Mouse (Mus musculus) mature B cell (primary cell): ENCODE data around the gene Six3.

Source experiments
- in situ Hi-C: fragments of 300-500 bp; cut with MboI; formaldehyde crosslinking; loops from 2 replicates; pipeline ENCODE4 v1.14.3; 2019

Gene Six3

DNA sequence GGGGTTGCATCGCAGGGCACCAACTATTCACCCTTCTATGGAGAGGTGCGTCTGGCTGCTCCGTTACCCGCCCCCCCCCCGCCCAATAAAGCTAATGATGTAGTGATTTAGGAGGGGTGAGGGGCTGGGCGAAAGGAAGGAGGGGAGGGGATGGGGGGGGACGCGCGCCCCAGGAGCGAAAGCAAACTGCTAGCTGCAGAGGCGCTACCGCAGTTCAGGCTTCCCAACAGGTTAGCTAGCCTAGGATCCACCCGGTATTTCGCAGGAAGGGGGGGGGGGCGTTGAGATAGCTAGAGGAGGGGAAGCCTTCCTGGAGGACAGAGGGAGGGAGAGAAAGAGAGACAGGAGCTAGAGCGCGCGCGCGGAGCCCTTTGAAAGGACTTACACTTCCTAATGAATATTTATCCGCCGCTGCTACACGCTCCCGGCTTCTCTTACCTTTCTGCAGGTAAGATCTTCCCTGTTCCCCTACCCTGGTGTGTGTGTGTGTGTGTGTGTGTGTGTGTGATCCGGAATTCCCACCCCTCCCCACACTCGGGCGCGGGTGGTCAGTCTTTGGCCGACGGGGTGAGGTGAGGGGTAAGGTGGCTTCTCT, at the start of gene Six3:
TSS of gene Six3 (plus strand) at position 343 of the 595 bp plus-strand sequence.
- in situ Hi-C loops: no loop called here

DNA sequence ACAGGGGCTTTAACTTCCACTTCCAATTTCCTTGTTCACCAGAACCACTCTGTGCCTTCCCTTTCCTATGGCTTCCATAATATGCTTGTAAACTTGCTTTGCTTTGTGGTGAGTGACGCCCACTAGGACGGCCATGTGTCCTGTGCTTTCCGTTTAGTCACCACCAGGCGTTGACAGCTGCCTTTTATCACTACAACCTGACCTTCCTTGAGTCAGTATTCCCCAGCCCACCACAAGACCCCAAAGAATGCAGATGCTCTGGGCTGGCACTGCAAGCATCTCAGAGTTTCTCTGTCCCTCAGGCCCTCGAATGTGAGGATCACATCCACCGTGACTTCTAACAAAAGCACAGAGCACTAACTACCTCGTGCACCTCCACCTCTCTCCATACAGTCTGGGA, 49.3 kb upstream of the Six3 start:
- in situ Hi-C loops: no loop called here

DNA sequence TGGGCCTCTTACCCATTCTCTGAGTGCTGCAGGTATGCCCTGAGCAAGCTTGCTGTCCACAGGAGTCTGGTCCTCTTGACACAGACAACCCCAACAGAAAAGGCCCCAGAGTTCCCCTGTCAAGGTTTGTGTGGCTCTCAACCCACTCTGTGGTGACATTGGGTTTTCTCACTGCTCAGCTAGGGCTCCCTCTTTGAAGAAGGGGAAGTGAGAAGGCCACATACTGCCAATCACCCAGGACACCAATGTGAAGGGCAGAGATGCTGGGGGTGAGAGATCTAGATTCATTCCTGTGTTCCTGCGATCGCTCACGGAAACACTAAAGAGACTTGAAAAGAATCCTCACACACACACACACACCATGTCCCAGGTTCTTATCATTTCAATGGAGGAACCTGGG, 39.4 kb upstream of the Six3 start:
- in situ Hi-C loops: no loop called here

DNA sequence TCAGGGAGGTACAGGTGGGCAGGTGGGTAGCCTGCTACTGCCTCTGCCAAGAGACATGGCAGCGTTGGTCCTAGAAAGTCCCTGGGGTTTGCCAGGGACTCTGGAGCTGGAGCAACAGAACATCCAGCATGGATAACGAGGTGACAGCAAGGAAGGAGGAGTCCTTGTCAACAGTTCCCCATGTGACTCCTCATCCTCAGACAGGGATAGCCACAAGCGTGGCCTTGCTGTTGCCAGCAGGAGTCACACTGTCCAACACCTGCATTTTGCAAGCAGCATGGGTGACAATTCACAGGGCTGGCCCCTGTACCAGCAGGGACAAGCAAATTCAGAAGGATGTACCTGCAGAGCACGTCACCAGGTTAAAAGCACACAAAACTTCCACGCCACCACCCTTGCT, 35.1 kb upstream of the Six3 start:
- in situ Hi-C loops: no loop called here

DNA sequence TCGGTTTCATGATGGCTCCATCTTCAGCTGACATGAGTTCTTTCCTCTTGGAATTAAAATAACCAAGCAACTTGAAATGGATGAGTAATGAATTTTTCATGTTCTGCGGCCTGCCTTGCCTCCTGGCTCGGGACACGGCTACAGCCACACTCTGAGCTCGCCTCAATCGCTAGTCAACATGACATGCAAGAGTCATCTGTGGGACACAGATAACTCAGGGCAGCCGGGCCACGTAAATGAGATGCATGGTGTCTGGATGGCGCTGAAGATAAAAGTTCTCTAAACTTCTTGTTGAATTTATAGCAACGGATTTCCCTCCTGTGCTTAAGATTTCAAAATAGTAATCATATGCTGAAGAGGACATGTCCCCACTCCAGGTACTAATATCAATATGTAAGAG, 34.1 kb upstream of the Six3 start:
- in situ Hi-C loops: no loop called here

DNA sequence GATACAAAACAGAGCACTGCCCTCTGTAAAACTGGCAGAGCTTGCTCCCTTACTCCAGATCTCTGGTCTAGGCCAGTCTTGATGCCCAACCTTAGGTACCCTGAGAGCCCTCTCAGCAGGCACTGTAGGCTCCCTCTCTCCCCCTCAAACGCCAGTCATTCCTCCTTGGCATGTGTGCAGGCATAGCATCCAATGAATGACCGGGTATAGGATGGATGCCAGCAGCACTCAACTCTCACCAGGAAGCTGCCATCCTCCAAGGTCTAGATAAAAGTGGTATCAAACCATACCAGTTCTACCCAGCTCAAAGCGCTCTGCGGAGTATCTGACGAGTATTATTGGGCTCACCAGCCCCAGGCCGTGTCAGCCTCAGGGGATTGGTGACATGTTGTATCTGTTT, 33.2 kb upstream of the Six3 start:
- in situ Hi-C loops: no loop called here

DNA sequence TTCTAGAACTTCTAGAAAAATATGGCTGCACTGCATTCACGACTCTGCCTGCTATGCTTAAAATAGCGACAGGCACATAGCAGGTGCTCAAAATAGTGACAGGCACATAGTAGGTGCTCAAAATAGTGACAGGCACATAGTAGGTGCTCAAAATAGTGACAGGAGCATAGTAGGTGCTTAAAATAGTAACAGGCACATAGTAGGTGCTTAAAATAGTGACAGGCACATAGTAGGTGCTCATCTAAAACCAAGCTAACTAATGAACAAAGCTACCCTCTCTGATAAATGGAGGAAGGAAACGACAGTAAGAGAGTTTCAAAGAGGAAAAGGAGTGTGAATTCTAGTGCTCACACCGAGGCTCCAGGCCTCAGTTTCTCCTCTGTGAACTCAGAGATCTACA, 29.2 kb upstream of the Six3 start:
- in situ Hi-C loops: no loop called here

DNA sequence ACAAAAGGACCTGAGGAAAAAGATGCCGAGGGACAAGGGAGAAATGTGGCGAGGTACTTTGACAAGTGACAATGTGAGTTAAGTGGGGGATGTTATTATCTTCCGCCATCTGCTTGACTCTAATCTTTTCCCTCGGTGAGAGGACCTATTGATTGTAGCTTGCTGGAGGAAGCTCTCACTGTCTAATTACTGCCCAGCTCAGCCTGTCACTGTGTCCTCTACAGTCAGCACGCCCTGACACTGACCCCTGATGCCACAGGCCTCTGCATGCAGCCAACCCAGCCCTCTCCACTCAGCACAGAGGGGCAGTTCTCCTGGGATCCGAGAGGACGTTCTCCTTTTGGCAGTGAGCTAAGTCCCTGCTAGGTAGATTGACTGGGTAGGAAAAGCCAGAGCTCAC, 28.8 kb upstream of the Six3 start:
- in situ Hi-C loops: no loop called here

DNA sequence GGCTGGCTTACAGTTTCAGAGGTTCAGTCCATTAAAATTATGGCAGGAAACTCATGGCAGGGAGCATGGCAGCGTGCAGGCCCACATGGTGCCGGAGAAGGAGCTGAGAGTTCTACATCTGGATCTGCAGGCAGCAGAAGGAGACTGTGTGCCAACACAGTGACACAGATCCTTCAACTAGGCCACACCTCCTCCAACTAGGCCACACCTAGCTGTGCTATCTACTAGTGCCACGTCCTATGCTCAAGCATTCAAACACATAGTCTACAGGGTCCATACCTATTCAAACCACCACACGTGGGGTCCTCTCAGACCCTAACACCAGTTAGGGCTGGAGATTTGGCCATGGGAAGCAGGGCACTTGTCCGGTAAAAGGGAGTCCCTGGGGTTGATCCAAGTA, 27.6 kb upstream of the Six3 start:
- in situ Hi-C loops: no loop called here

DNA sequence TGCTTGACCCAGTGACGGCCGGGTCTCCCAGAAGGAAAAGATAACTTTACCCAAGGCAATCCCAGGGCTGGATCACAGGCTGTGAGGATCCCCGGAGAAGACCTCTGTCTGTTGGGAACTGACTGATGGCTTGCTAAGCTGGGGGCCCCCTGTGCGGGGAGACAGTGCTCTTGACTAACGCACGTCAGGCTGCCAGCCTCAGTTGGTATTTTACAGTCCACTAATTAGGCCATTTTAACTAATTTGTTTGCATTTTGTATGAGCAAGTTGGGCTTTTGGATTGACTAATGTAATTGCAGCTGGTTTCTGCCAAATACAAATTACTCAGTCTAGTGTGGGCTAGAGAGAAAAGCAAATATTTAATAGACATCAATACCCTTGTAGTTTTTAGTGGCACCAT, 21.4 kb upstream of the Six3 start:
- in situ Hi-C loops: no loop called here

DNA sequence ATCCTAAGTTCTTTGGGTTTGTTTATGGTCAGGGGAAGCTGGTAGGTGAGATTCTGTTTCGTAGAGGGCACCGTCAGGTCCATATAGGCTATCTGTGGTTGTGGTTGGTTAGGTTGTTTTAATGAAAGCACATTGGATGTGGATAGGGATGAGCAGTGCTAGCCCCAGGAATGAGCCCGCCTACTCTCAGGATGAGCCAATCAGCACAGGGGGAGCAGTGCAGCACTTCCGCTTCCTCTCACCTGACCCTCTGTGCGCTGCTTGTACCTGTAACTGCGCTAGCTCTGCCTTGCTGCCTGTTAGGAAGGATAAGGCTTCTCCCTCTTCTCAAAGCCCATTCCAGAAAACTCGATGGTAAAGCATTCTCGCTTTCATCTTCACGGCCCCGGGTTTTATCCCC, 17.6 kb upstream of the Six3 start:
- in situ Hi-C loops: no loop called here

DNA sequence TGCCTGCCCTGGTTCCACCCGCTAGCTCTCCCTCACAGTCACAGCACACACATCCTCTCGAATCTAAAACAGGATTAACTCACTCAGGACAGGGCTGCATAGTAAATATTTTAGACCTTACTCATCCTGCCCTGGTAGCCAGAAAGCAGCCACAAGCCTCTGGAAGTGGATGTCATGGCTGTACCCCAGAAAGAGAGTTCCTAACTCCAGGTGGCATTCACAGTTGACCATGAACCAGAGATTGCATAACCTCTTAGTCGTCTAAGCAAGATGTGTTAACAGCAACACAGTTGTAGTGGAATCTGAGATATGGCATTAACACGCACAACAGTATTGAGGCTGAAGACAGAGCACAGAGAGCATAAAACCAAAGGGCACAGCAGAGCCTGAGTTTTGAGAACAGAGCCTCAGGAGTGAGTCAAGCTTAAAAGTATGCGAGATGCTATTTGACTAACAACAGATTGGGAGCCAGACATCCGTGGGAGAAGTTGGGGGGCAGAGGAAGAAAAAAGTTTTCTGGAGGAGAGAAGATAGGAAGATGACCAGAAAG, 17.0 kb upstream of the Six3 start:
- in situ Hi-C loops: no loop called here

DNA sequence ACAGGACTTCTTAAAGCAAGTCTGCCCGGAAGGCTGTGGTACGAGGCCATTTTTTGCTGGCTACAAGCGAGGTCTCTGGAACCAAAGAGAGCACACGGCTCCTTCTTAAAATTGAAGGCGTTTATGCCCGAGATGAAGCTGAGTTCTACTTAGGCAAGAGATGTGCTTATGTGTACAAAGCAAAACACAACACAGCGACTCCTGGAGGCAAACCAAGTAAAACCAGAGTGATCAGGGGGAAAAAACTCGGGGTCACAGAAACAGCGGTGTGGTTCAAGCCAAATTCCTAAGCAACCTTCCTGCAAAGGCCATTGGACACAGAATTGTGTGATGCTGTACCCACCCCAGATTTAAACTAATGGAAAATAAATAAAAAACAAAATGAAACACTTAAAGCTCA, 13.9 kb upstream of the Six3 start:
- in situ Hi-C loops: no loop called here

DNA sequence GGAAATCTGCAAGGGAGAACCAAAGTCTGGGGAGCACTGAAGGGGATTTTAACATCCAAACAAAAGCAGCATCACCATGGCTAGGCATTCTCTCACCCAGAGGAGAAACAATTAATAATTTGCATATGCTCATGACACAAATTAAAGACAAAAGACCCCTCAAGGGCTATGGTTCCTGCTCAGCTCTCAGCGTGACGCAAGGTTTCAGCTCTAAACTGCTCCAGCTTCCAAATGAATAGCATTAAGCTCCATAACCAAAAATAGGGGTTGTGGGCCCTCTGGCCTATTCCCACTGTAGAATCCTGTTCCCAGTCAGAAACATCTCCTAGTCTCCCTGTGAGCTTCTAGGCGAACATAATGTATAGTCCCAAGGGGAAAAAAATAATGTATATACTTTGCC, 6.9 kb upstream of the Six3 start:
- in situ Hi-C loops: no loop called here

DNA sequence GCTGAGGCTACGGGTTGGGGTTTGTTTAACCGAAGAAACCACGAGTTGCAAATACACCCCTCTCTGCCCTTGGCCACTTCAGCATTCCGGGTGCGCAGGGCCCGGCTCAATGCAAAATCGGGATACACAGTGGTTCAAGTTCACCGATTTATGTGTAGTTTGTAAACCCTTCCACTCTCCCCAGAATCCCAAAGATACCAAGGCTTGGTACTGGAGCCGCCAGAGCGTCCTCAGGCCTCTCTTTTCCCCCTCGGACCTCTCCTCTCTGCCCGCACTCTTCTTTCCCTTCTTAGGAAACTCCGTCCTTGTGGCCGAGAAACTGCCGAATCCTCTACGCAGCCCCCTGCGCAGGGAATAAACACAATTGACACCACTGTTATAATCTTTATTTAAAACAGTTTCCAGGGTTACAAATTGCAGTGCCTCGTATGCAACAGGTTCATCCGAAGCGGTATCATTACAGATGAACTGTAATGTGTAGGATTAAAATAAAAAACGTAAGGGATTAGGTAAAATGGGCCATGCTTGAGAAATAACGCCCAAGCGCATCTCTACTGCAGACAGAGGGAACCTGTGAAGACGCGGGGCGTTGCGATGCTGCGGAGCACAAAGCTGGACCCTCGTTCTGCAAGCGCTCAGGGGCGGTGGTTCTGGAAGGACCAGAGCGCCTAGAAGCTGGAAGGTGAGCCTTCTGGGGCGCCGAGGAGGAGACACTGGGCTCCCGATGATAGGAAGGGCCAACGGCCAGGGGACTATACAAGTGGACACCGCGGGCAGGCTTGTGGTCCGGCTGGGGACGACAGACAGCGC, 5.6 kb upstream of the Six3 start:
- in situ Hi-C loops: no loop called here

DNA sequence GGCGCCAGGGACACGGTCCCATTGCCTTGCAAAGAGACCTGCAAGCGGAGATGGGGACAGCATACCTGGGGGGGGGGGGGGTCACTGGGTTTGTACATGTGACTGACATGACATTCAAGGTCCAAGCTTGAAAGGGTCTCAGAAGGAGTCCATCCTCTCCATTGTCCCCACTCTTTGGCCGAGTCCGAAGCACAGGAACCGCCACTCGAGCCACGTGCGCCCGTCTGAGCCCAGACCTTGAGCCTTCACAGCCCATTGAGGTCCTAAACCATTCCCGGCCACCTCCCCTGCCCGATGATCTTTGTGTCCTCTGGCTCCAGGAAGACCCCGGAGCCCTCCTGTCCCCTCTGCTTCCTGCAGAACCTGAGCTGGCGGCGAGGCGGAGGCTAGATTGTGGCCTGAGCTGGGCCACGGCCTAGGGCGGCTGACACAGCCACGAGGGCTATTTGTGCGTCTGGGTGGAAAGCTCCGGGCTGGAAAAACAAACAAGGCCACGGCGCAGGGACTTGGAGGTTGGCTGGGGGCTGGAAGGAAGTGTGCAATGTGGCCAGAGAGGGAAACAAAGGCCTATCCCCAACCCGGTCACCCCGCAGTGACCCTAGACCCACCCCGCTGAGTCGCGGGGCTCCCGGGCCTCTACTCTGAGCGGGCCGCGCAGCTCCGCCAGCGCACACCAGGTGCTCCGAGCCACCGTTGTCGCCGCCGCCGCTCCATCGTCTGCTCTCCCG, 4.9 kb upstream of the Six3 start:
- in situ Hi-C loops: no loop called here

DNA sequence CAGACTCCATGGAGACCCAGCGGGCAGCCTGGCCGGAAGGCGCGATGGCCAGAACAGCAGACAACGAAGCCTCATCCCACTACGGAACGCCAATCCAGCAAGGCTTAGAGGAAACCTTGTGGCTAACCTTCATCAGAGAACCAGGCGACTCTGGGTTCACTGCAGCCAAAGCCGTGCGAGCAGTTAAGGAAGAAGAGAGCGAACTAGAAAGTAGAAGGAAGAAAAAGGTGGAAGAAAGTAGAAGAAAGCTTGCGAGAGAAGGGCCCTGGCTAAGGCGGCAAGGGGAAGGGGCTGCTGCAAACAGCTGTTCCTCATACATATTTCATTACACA, 4.3 kb upstream of the Six3 start:
- in situ Hi-C loops: no loop called here

DNA sequence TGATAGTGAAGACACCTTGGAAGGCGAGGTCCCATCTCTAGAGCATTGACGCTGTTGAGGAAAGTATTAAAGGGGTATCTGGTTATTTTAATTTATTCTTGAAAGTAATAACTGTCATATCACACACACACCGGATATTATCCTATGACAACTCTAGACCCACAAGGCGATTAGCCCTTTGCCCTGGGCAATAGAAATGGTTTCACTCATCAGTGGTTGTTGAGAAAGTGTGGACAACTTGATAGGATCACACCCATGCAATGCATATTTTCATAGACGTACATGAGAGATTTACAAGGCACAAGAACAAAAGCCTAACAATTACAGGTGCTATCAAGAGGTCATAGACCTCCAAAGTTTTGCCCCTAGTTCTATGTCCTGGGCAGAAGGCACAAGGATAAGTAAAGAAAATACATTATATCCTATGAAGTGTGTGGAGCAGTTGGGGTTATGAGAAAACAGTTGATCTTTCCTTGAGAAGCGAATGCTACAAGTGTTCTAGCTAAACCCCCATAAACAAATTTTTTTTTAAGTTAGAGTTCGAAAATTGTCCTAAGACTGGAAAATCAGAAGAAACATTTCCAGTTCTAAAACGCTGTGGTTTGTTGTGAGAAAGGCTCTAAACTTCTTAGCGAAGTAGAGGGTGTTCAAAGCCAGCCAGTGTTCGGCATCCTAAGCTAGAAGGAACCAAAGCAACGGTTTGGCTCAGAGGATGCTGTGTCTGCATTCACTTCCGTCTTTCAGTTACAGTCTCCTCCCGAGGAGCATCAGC, 3.6 kb upstream of the Six3 start:
- in situ Hi-C loops: no loop called here

DNA sequence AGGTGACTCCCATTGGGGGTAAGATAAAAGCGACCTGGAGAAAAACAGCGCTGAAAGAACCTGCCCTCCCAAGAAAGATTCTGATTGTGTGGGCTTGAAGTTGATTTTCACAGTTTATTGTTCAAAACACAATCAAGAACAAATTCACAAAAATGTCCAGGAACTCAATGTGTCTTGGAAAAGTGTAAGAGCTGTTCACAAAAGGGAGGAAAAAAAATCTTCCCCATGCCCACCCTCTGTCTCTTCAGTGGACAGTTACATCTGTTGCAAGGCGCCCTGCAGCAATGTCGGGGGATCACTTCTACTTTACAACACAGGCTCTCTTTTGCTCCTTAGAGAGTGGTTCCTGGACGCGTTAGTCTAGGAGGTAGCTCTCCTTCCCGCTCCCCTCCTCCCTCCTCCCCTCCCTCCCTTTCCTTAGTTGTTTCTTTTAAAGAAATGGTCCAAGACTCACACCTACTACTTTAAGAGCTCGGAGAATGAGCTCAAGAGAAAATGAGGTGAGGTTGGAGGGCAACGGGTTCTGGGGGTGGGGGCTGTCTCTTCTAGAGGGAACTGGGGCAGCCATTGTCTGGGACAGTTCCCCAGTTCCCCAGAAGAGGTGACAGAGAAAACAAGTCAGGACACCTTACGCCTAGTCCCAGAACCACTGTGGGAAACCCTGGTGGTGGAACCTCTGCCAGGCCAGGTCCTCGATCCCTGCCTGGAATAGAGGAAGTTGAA, 2.9 kb upstream of the Six3 start:
- in situ Hi-C loops: no loop called here

DNA sequence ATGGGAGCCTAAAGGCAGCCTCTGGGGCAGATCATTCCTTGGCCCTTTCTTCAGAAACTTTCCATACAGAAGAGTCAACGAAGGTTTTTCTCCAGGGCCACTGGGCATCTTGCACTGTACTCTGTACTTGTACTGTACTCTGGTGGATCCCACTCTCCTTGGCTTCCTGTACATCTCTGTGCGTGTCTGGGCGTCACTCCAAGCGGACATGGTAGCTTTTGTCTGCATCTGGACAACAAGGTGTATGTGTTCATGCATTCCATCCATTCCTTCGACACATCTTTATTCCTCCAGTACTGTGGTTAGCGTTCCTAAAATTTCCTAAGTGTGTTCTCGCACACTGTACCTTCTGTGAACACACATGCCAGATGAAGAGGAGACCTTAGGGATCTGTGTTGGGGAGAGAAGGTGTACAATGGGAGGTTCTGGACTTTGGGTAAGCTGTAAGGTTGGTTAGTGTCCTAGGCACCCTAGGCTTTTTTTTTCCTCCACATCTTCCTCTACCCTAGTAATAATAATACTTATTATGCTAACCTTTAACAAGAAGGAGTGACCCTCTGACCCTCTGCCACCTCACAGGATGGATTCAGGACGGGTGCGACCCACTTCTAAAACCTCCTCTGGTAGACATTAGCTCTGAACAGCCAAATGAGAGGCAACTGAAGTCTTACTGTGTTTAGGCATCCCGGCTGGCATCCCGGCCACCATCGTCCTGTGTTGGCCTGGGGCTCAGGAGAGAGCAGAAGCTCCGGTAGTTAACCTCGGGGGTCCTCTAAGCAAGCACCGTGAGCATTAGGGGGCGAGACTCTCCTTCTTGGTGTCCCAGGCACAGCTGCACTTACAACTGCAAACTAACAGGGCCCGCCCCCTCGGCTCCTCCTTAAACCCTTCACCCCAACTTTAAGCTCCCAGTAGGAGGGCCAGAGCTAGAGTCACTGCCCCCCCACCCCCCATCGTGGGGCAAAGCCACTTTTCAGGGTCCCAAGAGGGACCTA, 1.6 kb upstream of the Six3 start:
- in situ Hi-C loops: no loop called here
